Mouse (Mus musculus): Measurements from ENCODE around the gene Smcr8.
"Not testable (repeated sequence)": the region's sequence is repeated elsewhere in the genome, so short reads cannot be mapped to it uniquely, and the experiment has no call there.

The Smcr8 gene

GRCm38 (mm10) chr11:60784179-60784922 is 7.0 kb downstream of the Smcr8 start:
- no peak for DNase-seq

- peak; percentile 52 for DNase-seq
Observed at GRCm38 (mm10) chr11:60787595-60787994, 10.3 kb downstream of the Smcr8 start.

- DNase-seq, result no peak
Observed at GRCm38 (mm10) chr11:60790472-60790871, 13.1 kb downstream of the Smcr8 start.

- no peak for DNase-seq
Observed at GRCm38 (mm10) chr11:60796342-60796741, 19.0 kb downstream of the Smcr8 start.

GRCm38 (mm10) chr11:60799977-60800376 is 22.7 kb downstream of the Smcr8 start:
- DNase-seq, result no peak

- no peak for DNase-seq
Observed at GRCm38 (mm10) chr11:60800892-60801291, 23.6 kb downstream of the Smcr8 start.

GRCm38 (mm10) chr11:60808286-60809070 is 31.2 kb downstream of the Smcr8 start:
- peak; percentile 74 for DNase-seq

- DNase-seq, result peak; percentile 69
Observed at GRCm38 (mm10) chr11:60809546-60809945, 32.2 kb downstream of the Smcr8 start.

GRCm38 (mm10) chr11:60810046-60810965 is 33.0 kb downstream of the Smcr8 start:
- DNase-seq, result peak; percentile 69

- peak; percentile 97 for DNase-seq
Observed at GRCm38 (mm10) chr11:60811054-60811460, 33.7 kb downstream of the Smcr8 start.

- not testable (repeated sequence) for DNase-seq
Observed at GRCm38 (mm10) chr11:60811618-60812017, 34.3 kb downstream of the Smcr8 start, which contains the start of gene Shmt1. TSS of gene Shmt1 (minus strand) at chr11:60811718.

- DNase-seq, result no peak
Observed at GRCm38 (mm10) chr11:60816398-60816797, 39.1 kb downstream of the Smcr8 start.

GRCm38 (mm10) chr11:60823771-60824170 is 46.4 kb downstream of the Smcr8 start:
- DNase-seq, result no peak

GRCm38 (mm10) chr11:60825191-60825590 is 47.9 kb downstream of the Smcr8 start:
- DNase-seq, result peak; percentile 62

- no peak for DNase-seq
Observed at GRCm38 (mm10) chr11:60826700-60827099, 49.4 kb downstream of the Smcr8 start.

- no peak for DNase-seq
Observed at GRCm38 (mm10) chr11:60827241-60827945, 50.1 kb downstream of the Smcr8 start.

GRCm38 (mm10) chr11:60828903-60829302 is 51.6 kb downstream of the Smcr8 start:
- peak; percentile 27 for DNase-seq

- peak; percentile 93 for DNase-seq
Observed at GRCm38 (mm10) chr11:60830433-60831052, 53.2 kb downstream of the Smcr8 start, which contains the start of gene Dhrs7b. TSS of gene Dhrs7b (plus strand) at chr11:60830631.

GRCm38 (mm10) chr11:60836897-60837296 is 59.6 kb downstream of the Smcr8 start:
- no peak for DNase-seq

All from kidney, postnatal 14 days (tissue).